Mouse (Mus musculus) embryonic facial prominence, embryonic 15.5 days (tissue): Measurements from ENCODE around the gene Fcrl6. TPM values are rescaled to one million over a fixed set of nuclear protein-coding genes. Genes with fewer than 3 reads are reported as not detected.

Experiments used
- ATAC-seq: fragments of 200-750 bp; cut with Nextera tagmentation; 2 replicates; pipeline ENCODE4 v1.8.0; 2017; ENCODE audit warnings: low read depth, moderate TSS enrichment; ENCODE audit not compliant: insufficient number of reproducible peaks, low FRiP score, low TSS enrichment
- H3K27ac ChIP-seq: fragments of 300-500 bp; sonication (generic); replicated peaks from 2 replicates; pipeline ENCODE4 v1.5.1; 2015; ENCODE audit warnings: mild to moderate bottlenecking, inconsistent platforms
- H3K27me3 ChIP-seq: fragments of 300-500 bp; sonication (generic); 2 replicates; pipeline ENCODE4 v1.6.1; 2015; ENCODE audit warnings: inconsistent platforms
- H3K36me3 ChIP-seq: fragments of 300-500 bp; sonication (generic); 2 replicates; pipeline ENCODE4 v1.6.1; 2015; ENCODE audit warnings: mild to moderate bottlenecking, inconsistent platforms
- H3K4me1 ChIP-seq: fragments of 300-500 bp; sonication (generic); 2 replicates; pipeline ENCODE4 v1.6.1; 2015; ENCODE audit warnings: inconsistent platforms
- H3K4me2 ChIP-seq: fragments of 300-500 bp; sonication (generic); replicated peaks from 2 replicates; pipeline ENCODE4 v1.6.1; 2015; ENCODE audit warnings: mild to moderate bottlenecking, inconsistent platforms
- H3K4me3 ChIP-seq: fragments of 300-500 bp; sonication (generic); replicated peaks from 2 replicates; pipeline ENCODE4 v1.5.1; 2015; ENCODE audit warnings: mild to moderate bottlenecking, inconsistent platforms
- H3K9ac ChIP-seq: fragments of 300-500 bp; sonication (generic); 2 replicates; pipeline ENCODE4 v1.6.1; 2015; ENCODE audit warnings: inconsistent platforms
- H3K9me3 ChIP-seq: fragments of 300-500 bp; sonication (generic); replicated peaks from 2 replicates; pipeline ENCODE4 v1.6.1; 2016; ENCODE audit warnings: inconsistent platforms
- WGBS: fragments of 180-500 bp; shearing (Covaris S2); methylation state at CpG from one replicate; pipeline ENCODE4 v1.1.7; 2015; 5-methylcytosine and 5-hydroxymethylcytosine counted together
- polyA plus RNA-seq: library from polyadenylated mRNA; unstranded; fragments of >200 nt; fragmentation: Nextera tagmentation; extraction: Ambion mirVana; gene quantifications from 2 replicates; pipeline ENCODE4 v1.2.1, GENCODE M21; 2015

Fcrl6 gene
- polyA plus RNA-seq, 1 experiment from 2014 or later: 0.28 TPM

DNA sequence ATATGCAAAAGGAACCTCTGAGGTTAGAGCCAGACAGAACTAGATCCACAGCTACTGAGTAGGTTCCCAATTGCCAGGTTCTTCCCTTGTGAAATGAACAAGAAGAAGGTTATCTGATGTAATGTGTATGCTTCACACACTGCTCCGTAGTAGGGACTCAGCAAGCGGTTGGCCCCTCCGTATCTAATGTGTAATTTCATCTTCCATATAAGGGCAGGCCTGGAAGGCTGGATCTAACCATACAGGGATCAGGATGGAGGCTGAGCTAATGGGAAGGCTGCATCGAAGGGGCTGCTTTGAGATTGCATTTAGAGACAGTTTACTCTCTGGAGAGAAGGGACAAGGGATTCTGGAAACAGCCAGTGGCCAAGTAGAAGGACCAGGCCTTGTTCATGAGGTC, 34.6 kb downstream of the Fcrl6 start:
- H3K27ac ChIP-seq: no peak overlapping the region
- H3K4me1 ChIP-seq: peaks cover 16% of the 10 kb centered on the region
- H3K9me3 ChIP-seq: no peaks in the 10 kb centered on the region
- 19% methylated on average over 4 of the region's 4 CpGs for WGBS
- ATAC-seq: peak; percentile 31; the same call in 1 of the 2 replicates
- H3K36me3 ChIP-seq: no peaks in the 10 kb centered on the region
- H3K9ac ChIP-seq: no peak overlapping the region
- no peak overlapping the region for H3K4me2 ChIP-seq
- H3K4me3 ChIP-seq: no peak overlapping the region
- 0 out of 2 replicates have a peak, but pooled peaks cover 8% of the 10 kb centered on the region for H3K27me3 ChIP-seq

DNA sequence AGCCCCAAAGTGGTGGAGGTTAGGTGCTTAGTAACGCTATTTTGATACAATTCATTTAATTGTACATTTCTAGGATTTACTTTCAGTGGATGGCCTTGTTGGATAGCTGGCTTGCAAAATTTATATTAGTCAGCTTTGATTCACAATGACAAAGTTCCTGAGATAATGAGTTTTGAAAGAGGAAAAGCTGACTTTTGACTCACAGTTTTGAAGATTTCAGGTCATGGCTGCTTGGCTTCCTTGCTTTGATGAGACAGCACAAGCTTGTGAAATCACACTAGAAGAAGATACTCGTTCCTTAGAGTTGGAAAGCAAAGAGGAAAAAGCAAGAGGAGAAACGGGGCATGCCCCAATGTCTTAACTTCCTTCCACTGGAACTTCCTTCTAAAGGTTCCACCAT, 36.2 kb downstream of the Fcrl6 start:
- no peaks in the 10 kb centered on the region for H3K36me3 ChIP-seq
- no peak overlapping the region for H3K9ac ChIP-seq
- peaks cover 27% of the 10 kb centered on the region for H3K4me1 ChIP-seq
- no peak overlapping the region for H3K27ac ChIP-seq
- WGBS: 72% methylated on average over 3 of the region's 3 CpGs
- ATAC-seq: no peak
- no peak overlapping the region for H3K4me3 ChIP-seq
- H3K4me2 ChIP-seq: no peak overlapping the region
- peaks cover 21% of the 10 kb centered on the region for H3K27me3 ChIP-seq
- H3K9me3 ChIP-seq: no peaks in the 10 kb centered on the region

DNA sequence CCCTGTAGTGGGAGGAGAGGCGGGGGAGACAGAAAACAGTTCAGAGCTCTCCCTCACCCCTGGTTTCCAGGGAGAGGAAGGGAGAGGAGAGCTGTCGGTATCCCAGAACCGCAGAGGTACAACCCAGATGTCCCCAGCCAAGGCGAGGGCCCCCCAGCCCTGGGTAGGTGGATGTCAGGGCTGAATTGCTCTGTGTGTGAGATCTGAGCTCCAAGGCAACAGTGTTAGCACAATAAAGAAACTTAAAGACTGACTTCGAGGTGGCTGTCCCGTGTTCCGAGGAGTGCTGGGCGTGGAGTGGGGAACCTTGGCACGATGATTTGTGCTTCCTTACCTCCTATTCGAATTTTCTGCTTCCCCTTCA, 38.9 kb downstream of the Fcrl6 start:
- peaks cover 31% of the 10 kb centered on the region for H3K27me3 ChIP-seq
- peak overlapping the region; percentile 69 for H3K4me3 ChIP-seq
- H3K36me3 ChIP-seq: no peaks in the 10 kb centered on the region
- H3K9ac ChIP-seq: peak overlapping the region; percentile 57; the same call in 1 of the 2 replicates
- peaks cover 21% of the 10 kb centered on the region for H3K4me1 ChIP-seq
- H3K27ac ChIP-seq: no peak overlapping the region
- H3K9me3 ChIP-seq: no peaks in the 10 kb centered on the region
- ATAC-seq: no peak
- WGBS: 2% methylated on average over 10 of the region's 10 CpGs
- H3K4me2 ChIP-seq: peak overlapping the region; percentile 98

DNA sequence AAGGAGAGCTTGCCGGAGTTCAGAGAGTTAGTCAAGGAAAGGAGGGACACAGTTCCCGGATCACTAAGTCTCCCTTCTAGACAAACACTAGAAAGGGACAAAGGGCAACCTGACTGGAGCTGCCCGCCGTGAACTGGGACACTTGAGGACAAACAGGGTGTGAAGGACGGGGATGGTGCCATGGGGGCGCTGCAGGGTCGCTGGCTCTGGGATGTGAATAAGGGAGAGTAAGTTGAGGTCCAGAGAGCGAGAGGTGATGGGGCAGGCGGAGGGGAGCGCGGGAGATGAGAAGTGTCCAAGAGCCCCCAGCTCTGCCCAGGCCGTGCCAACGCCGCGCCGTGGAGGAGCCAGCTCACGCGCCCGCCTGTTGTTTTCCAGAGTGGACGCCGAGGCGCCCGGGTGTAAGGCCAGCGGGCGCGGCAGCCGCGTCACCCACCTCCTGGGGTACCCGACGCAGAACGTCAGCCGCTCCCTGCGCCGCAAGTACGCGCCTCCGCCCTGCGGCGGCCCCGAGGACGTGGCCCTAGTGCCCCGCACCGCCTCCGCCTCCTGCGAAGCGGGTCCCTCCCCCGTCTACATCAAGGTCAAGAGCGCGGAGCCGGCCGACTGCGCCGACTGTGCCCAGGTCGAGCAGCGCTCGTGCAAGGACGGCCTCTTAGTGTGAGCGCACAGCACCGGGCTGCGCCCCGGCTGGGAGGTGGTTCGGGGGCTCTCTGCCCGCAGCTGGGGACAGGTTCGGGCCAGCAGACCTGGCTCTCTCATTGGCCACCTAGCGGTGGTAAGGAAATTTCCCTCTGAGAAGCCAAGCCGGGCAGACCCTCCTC, 39.5 kb downstream of the Fcrl6 start:
- Histone ChIP-seq H3K9me3 (no peaks in the 10 kb centered on the region), H3K4me1 (peaks cover 19% of the 10 kb centered on the region), H3K36me3 (no peaks in the 10 kb centered on the region), H3K27me3 (peaks cover 31% of the 10 kb centered on the region), H3K27ac (peak overlapping the region; percentile 58; the same call in 1 of the 2 replicates), H3K4me3 (peak overlapping the region; percentile 69), H3K9ac (peak overlapping the region; percentile 57), H3K4me2 (peak overlapping the region; percentile 98)
- WGBS: under 1% methylated on average over 60 of the region's 66 CpGs
- peak; percentile 84 for ATAC-seq

DNA sequence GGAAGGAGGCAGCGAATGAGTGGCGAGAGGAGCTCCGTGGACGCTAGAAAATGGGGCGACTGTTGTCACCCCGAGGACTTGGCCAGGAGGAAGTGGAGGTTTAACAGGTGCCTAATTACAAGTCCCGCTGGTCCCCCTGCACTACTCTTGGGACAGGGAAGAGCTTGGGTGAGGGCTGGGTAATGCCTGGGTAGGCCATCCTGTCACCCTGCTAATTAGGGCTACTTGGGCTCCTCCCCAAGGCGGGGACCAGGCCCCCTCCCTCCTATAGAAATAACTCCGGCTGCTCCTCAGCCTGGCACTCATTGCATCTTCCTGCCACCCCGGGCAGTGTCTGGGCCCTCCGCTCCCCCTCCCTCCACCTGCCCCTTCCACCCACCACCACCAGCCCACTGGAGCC, 46.7 kb downstream of the Fcrl6 start, which contains the start of gene Vsig8:
TSS of gene Vsig8 (plus strand) at position 301 of the 400 bp plus-strand sequence.
- Histone ChIP-seq H3K9me3 (no peaks in the 10 kb centered on the region), H3K4me1 (peaks cover 32% of the 10 kb centered on the region), H3K9ac (no peak within 1 kb of the TSS), H3K36me3 (no peaks in the 10 kb centered on the region), H3K4me2 (no peak within 1 kb of the TSS), H3K27me3 (peaks cover 6% of the 10 kb centered on the region), H3K27ac (no peak within 1 kb of the TSS), H3K4me3 (no peak within 1 kb of the TSS)
- no peak for ATAC-seq
- WGBS: 70% methylated on average over 11 of the region's 11 CpGs

DNA sequence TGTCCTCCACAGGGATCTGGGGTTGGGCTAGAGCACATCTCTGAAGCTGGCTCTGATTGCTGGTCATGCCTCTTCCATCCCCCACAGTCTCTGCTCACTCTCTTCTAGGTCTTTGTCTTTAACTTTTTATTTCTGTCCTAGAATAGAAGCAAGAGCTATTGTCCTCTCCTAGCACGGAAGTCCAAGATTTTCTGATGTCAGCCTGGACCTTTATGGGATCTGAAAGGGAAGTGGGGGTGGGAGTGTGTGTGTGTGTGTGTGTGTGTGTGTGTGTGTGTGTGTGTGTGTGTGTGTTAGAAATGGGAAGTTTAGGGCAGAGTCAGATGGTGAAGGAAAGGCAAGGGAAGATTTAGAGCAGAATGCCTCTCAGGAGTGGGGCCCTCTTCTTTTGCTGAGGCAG, 49.7 kb downstream of the Fcrl6 start:
- WGBS: 60% methylated on average over 1 of the region's 1 CpGs
- no peak overlapping the region for H3K4me2 ChIP-seq
- H3K27me3 ChIP-seq: no peaks in the 10 kb centered on the region
- H3K9ac ChIP-seq: no peak overlapping the region
- no peak overlapping the region for H3K27ac ChIP-seq
- no peak overlapping the region for H3K4me3 ChIP-seq
- H3K4me1 ChIP-seq: peaks cover 35% of the 10 kb centered on the region
- no peak for ATAC-seq
- no peaks in the 10 kb centered on the region for H3K36me3 ChIP-seq
- H3K9me3 ChIP-seq: no peaks in the 10 kb centered on the region

DNA sequence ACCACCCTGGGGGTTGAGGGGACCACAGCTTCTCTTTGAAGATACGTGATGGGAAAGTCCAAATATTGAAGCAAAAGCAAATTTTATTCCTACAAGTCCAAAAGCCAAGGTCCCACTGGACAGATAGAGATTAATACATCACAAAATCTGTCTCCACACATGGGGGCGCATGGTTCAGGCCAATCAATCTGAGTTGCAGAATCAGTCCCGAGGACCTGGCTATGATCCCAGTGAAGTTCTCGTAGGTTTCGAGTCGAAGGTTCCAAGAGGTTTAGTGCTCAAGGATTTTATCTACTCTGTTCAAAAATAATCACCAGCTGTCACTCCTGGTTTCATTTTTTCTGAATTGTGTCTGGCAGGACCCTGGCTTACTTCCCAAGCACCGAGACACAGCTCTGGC, 51.3 kb downstream of the Fcrl6 start:
- peak overlapping the region; percentile 43; the same call in 1 of the 2 replicates for H3K4me2 ChIP-seq
- H3K27me3 ChIP-seq: no peaks in the 10 kb centered on the region
- 38% methylated on average over 7 of the region's 7 CpGs for WGBS
- no peaks in the 10 kb centered on the region for H3K9me3 ChIP-seq
- no peaks in the 10 kb centered on the region for H3K36me3 ChIP-seq
- no peak overlapping the region; the same call in 1 of the 2 replicates for H3K27ac ChIP-seq
- H3K4me1 ChIP-seq: peaks cover 30% of the 10 kb centered on the region
- ATAC-seq: no peak
- peak overlapping the region; percentile 38 for H3K4me3 ChIP-seq
- no peak overlapping the region for H3K9ac ChIP-seq

DNA sequence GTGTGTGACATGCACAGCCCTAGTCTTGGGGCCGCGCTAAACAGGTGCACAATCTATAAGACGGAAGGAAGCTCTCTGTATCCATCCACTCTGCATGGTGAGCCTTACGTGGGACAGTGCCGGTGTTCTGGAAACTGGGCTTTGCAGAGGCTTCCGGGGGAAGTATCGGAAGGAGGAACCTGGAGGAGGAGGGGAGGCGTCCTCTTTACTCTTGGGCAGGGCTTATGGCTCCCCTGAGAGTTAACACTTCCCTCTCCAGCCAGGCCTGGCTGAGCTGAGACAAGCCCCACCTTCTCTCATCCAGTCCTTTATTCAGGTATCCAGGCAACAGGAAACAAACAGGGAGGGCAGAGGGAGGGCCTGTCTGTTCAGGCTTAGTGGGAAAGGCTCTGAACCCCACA, 51.8 kb downstream of the Fcrl6 start:
- peak; percentile 76 for ATAC-seq
- under 1% methylated on average over 8 of the region's 8 CpGs for WGBS
- H3K4me2 ChIP-seq: peak overlapping the region; percentile 43
- H3K4me3 ChIP-seq: peak overlapping the region; percentile 38
- peaks cover 30% of the 10 kb centered on the region for H3K4me1 ChIP-seq
- peak overlapping the region; percentile 9; the same call in 1 of the 2 replicates for H3K9ac ChIP-seq
- no peak overlapping the region; the same call in 1 of the 2 replicates for H3K27ac ChIP-seq
- no peaks in the 10 kb centered on the region for H3K9me3 ChIP-seq
- H3K27me3 ChIP-seq: no peaks in the 10 kb centered on the region
- H3K36me3 ChIP-seq: no peaks in the 10 kb centered on the region

DNA sequence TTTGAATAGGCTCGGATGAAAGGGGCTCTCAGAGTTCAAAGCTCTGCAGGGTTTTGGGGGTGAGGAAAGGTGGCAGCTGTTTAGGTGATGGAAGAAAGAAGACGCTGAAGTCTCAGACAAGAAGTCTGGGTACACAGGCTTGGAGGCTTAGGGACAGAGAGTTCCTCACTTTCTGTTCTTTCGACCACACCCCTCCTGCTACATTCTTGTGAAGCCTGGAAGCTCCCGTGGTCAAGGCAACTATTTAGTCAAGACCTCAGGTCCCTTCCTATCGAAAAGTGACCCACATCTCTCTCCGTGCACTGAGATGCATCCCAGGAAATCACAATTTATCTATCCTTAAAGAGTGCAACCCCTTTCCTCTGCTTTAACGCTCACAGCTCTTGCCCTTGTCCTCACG, 52.6 kb downstream of the Fcrl6 start:
- WGBS: 9% methylated on average over 8 of the region's 8 CpGs
- no peak for ATAC-seq
- Histone ChIP-seq H3K27me3 (no peaks in the 10 kb centered on the region), H3K4me3 (peak overlapping the region; percentile 38), H3K4me2 (peak overlapping the region; percentile 43), H3K9me3 (no peaks in the 10 kb centered on the region), H3K27ac (no peak overlapping the region), H3K36me3 (no peaks in the 10 kb centered on the region), H3K4me1 (peaks cover 30% of the 10 kb centered on the region), H3K9ac (no peak overlapping the region)

DNA sequence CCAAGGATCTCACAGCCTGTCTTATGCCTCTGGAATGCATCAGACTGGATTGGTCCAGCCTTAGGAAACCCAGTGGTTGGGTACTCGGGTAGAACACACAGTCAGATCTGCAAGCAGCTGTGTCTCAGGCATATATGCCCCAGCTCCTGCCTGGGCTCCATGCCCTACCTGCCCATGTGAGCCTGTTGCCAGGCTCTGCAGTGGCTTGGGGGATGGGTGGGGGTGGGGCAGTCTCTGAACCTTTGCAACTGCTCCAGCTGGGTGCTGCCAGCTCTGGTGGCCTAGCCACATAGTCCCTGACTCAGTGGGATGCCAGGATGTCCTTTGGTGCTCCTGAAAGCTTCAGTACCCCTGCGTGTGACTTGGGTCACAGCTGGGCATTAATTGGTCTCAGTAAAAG, 53.0 kb downstream of the Fcrl6 start:
- H3K4me1 ChIP-seq: peaks cover 29% of the 10 kb centered on the region
- H3K27ac ChIP-seq: no peak overlapping the region
- WGBS: 18% methylated on average over 2 of the region's 2 CpGs
- H3K36me3 ChIP-seq: no peaks in the 10 kb centered on the region
- H3K9me3 ChIP-seq: no peaks in the 10 kb centered on the region
- no peaks in the 10 kb centered on the region for H3K27me3 ChIP-seq
- no peak for ATAC-seq
- peak overlapping the region; percentile 43 for H3K4me2 ChIP-seq
- peak overlapping the region; percentile 38; the same call in 1 of the 2 replicates for H3K4me3 ChIP-seq
- H3K9ac ChIP-seq: no peak overlapping the region

DNA sequence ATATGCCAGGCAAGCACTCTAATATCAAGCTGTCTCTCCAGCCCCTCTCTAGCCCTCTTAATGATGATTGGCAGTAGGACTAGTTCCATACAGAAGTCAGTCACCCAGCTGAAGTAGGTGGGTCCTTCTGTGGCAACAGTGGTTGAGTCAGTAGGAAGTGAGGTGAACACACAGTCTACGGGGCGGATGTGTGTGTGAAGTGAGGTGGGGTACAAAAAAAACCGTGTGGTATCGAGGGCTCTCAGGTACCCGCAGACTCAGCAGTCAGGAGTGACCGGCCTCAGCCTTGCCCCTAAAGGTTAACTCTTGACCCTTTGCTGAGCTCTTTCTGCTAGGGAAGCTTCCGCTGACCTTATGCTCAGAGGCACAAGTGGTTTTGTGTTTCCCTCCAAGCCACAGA, 53.9 kb downstream of the Fcrl6 start:
- Histone ChIP-seq H3K9ac (no peak overlapping the region), H3K4me2 (no peak overlapping the region), H3K4me1 (peaks cover 23% of the 10 kb centered on the region), H3K36me3 (no peaks in the 10 kb centered on the region), H3K9me3 (no peaks in the 10 kb centered on the region), H3K4me3 (no peak overlapping the region), H3K27ac (no peak overlapping the region), H3K27me3 (no peaks in the 10 kb centered on the region)
- no peak for ATAC-seq
- 28% methylated on average over 7 of the region's 7 CpGs for WGBS
